Mouse (Mus musculus) midbrain, postnatal 0 days (tissue): ENCODE data around the gene Srpk1. TPM values are rescaled to one million over a fixed set of nuclear protein-coding genes. Genes with fewer than 3 reads are reported as not detected.

Experiments
- ATAC-seq: fragments of 200-750 bp; cut with Nextera tagmentation; 2 replicates; pipeline ENCODE4 v1.8.0; 2017; ENCODE audit warnings: moderate number of reproducible peaks, mild to moderate bottlenecking, moderate TSS enrichment, moderate library complexity; ENCODE audit not compliant: low FRiP score
- DNase-seq: peaks from one replicate; pipeline ENCODE4 v3.0.0-alpha.2; 2015; ENCODE audit warnings: low spot score
- H3K27ac ChIP-seq: fragments of 300-500 bp; sonication (generic); 2 replicates; pipeline ENCODE4 v1.5.1; 2014; ENCODE audit warnings: low read depth, mild to moderate bottlenecking, low read length, mixed read lengths
- H3K27me3 ChIP-seq: fragments of 300-500 bp; sonication (generic); 2 replicates; pipeline ENCODE4 v1.6.1; 2014; ENCODE audit warnings: low read length, control low read depth, mixed read lengths; ENCODE audit not compliant: insufficient read depth
- H3K36me3 ChIP-seq: fragments of 300-500 bp; sonication (generic); 2 replicates; pipeline ENCODE4 v1.6.1; 2014; ENCODE audit warnings: low read length, control low read depth, mixed read lengths; ENCODE audit not compliant: insufficient read depth
- H3K4me1 ChIP-seq: fragments of 300-500 bp; sonication (generic); 2 replicates; pipeline ENCODE4 v1.6.1; 2014; ENCODE audit warnings: mild to moderate bottlenecking, control low read depth, antibody characterized with exemption, low read length, mixed read lengths; ENCODE audit not compliant: insufficient read depth
- H3K4me2 ChIP-seq: fragments of 300-500 bp; sonication (generic); 2 replicates; pipeline ENCODE4 v1.6.1; 2014; ENCODE audit warnings: low read depth, mild to moderate bottlenecking, low read length, mixed read lengths; ENCODE audit not compliant: poor library complexity, severe bottlenecking
- H3K4me3 ChIP-seq: fragments of 300-500 bp; sonication (generic); 2 replicates; pipeline ENCODE4 v1.5.1; 2014; ENCODE audit warnings: low read depth, mild to moderate bottlenecking, low read length, moderate library complexity
- H3K9ac ChIP-seq: fragments of 300-500 bp; sonication (generic); replicated peaks from 2 replicates; pipeline ENCODE4 v1.6.1; 2014; ENCODE audit warnings: mild to moderate bottlenecking, low read length, moderate library complexity, mixed read lengths; ENCODE audit not compliant: poor library complexity, severe bottlenecking
- H3K9me3 ChIP-seq: fragments of 300-500 bp; sonication (generic); 2 replicates; pipeline ENCODE4 v1.6.1; 2016; ENCODE audit warnings: low read length, control low read depth
- CTCF ChIP-seq: IDR thresholded peaks from 2 replicates; pipeline ENCODE4 v1.5.1; 2016; ENCODE audit warnings: antibody characterized with exemption, mild to moderate bottlenecking
- WGBS: fragments of 180-500 bp; shearing (Covaris S2); extraction: QIAGEN DNeasy Blood & Tissue Kit; methylation state at CpG from one replicate; pipeline ENCODE4 v1.1.7; 2014; 5-methylcytosine and 5-hydroxymethylcytosine counted together
- polyA plus RNA-seq: library from polyadenylated mRNA; unstranded; fragments of >200 nt; fragmentation: Nextera tagmentation; extraction: Ambion mirVana; gene quantifications from 2 replicates; pipeline ENCODE4 v1.2.1, GENCODE M21; 2015
- total RNA-seq: library from RNA; depleted of rRNA; stranded (reverse); fragments of >200 nt; gene quantifications from 2 replicates; pipeline ENCODE4 v1.2.3, GENCODE M21; 2014; rRNA removed

Gene Srpk1
- total RNA-seq = 58.1 and 67.5 TPM in 2 replicates
- polyA plus RNA-seq = 73.3 and 80.7 TPM in 2 replicates

- Histone ChIP-seq H3K9ac (peak within 1 kb of the TSS; percentile 98), H3K36me3 (no peaks in the 10 kb centered on the region), H3K27me3 (no peaks in the 10 kb centered on the region), H3K27ac (peak within 1 kb of the TSS; percentile 93), H3K4me2 (peak within 1 kb of the TSS; percentile 89), H3K4me1 (peaks cover 6% of the 10 kb centered on the region), H3K4me3 (peak within 1 kb of the TSS; percentile 99), H3K9me3 (no peaks in the 10 kb centered on the region)
- ATAC-seq (peak; percentile 93), DNase-seq (peak; percentile 94)
- 1% methylated on average over 27 of the region's 53 CpGs for WGBS
- TF ChIP-seq CTCF = no peak
Measured at GRCm38 (mm10) chr17:28622300-28622759, at the start of gene Srpk1. Gene Srpk1 (minus strand): TSS chr17:28622709.

- WGBS = 55% methylated on average over 6 of the region's 6 CpGs
- no peak for TF ChIP-seq CTCF
- no peak for ATAC-seq
- Histone ChIP-seq H3K4me2 (no peak overlapping the region), H3K27ac (no peak overlapping the region), H3K4me1 (no peaks in the 10 kb centered on the region; the same call in 1 of the 2 replicates), H3K27me3 (no peaks in the 10 kb centered on the region), H3K9me3 (no peaks in the 10 kb centered on the region), H3K36me3 (no peaks in the 10 kb centered on the region), H3K9ac (no peak overlapping the region), H3K4me3 (no peak overlapping the region)
- DNase-seq = peak; percentile 8
Measured at GRCm38 (mm10) chr17:28659564-28659963, 37.1 kb upstream of the Srpk1 start.

- ATAC-seq = peak; percentile 74; the same call in 1 of the 2 replicates
- H3K27me3 ChIP-seq = no peaks in the 10 kb centered on the region
- no peak overlapping the region for H3K4me2 ChIP-seq
- no peaks in the 10 kb centered on the region for H3K36me3 ChIP-seq
- no peaks in the 10 kb centered on the region for H3K9me3 ChIP-seq
- no peaks in the 10 kb centered on the region; the same call in 1 of the 2 replicates for H3K4me1 ChIP-seq
- no peak overlapping the region for H3K27ac ChIP-seq
- H3K4me3 ChIP-seq = no peak overlapping the region
- no peak overlapping the region for H3K9ac ChIP-seq
- peak; percentile 45 for DNase-seq
- 14% methylated on average over 4 of the region's 4 CpGs for WGBS
- no peak for TF ChIP-seq CTCF
Measured at GRCm38 (mm10) chr17:28657936-28658335, 35.4 kb upstream of the Srpk1 start.

GRCm38 (mm10) chr17:28650268-28650667, 27.8 kb upstream of the Srpk1 start:
- H3K4me1 ChIP-seq = no peaks in the 10 kb centered on the region

GRCm38 (mm10) chr17:28648607-28649370, 26.3 kb upstream of the Srpk1 start:
- H3K4me2 ChIP-seq = no peak overlapping the region
- H3K27me3 ChIP-seq = no peaks in the 10 kb centered on the region
- no peak overlapping the region for H3K4me3 ChIP-seq
- TF ChIP-seq CTCF = peak; percentile 69
- H3K4me1 ChIP-seq = no peaks in the 10 kb centered on the region
- WGBS = 57% methylated on average over 6 of the region's 6 CpGs
- no peaks in the 10 kb centered on the region for H3K9me3 ChIP-seq
- DNase-seq (peak; percentile 24), ATAC-seq (no peak)
- H3K27ac ChIP-seq = no peak overlapping the region
- no peaks in the 10 kb centered on the region for H3K36me3 ChIP-seq
- no peak overlapping the region for H3K9ac ChIP-seq

More at GRCm38 (mm10) chr17:28650268-28650667, 27.8 kb upstream of the Srpk1 start:
- 73% methylated on average over 3 of the region's 3 CpGs for WGBS
- H3K4me2 ChIP-seq = no peak overlapping the region
- H3K4me3 ChIP-seq = no peak overlapping the region
- no peak for ATAC-seq
- no peaks in the 10 kb centered on the region for H3K9me3 ChIP-seq
- TF ChIP-seq CTCF = no peak
- H3K27me3 ChIP-seq = no peaks in the 10 kb centered on the region
- H3K27ac ChIP-seq = no peak overlapping the region
- no peaks in the 10 kb centered on the region for H3K36me3 ChIP-seq
- no peak for DNase-seq
- no peak overlapping the region for H3K9ac ChIP-seq

GRCm38 (mm10) chr17:28646221-28646620, 23.7 kb upstream of the Srpk1 start:
- no peak for ATAC-seq
- no peaks in the 10 kb centered on the region for H3K27me3 ChIP-seq
- TF ChIP-seq CTCF = no peak
- WGBS = 73% methylated on average over 3 of the region's 3 CpGs
- H3K4me2 ChIP-seq = no peak overlapping the region
- no peak overlapping the region for H3K9ac ChIP-seq
- DNase-seq = no peak
- no peak overlapping the region for H3K4me3 ChIP-seq
- no peaks in the 10 kb centered on the region for H3K9me3 ChIP-seq
- H3K4me1 ChIP-seq = no peaks in the 10 kb centered on the region
- no peak overlapping the region for H3K27ac ChIP-seq
- H3K36me3 ChIP-seq = no peaks in the 10 kb centered on the region
